Mouse (Mus musculus) G1E (cell line): ENCODE measurements at regions not wholly inside any gene's neighbourhood (a gene's known extent, or its start where the extent isn't known, plus 50 kb on each side); places are given as distances from the start of the nearest gene placed in this dataset.
"Not testable (repeated sequence)": the region's sequence is repeated elsewhere in the genome, so short reads cannot be mapped to it uniquely, and the experiment has no call there.

ENCODE experiments used
- ATAC-seq: 2 replicates; pipeline ENCODE4 v1.8.0; 2016; ENCODE audit warnings: mild to moderate bottlenecking; ENCODE audit not compliant: insufficient number of reproducible peaks, poor library complexity, low FRiP score, severe bottlenecking; ENCODE audit errors: extremely low read depth
- DNase-seq: peaks from one replicate; pipeline ENCODE4 v3.0.0; 2012; ENCODE audit warnings: low spot score
- H3K27me3 ChIP-seq: 2 replicates; pipeline ENCODE4 v1.6.1; 2012; ENCODE audit warnings: mild to moderate bottlenecking, low read length, inconsistent platforms; ENCODE audit not compliant: insufficient read depth
- H3K36me3 ChIP-seq: replicated peaks from 2 replicates; pipeline ENCODE3; 2012; ENCODE audit warnings: mild to moderate bottlenecking, inconsistent platforms
- H3K4me1 ChIP-seq: 2 replicates; pipeline ENCODE4 v1.6.1; 2012; ENCODE audit warnings: low read depth, low read length, inconsistent platforms, mixed read lengths; ENCODE audit not compliant: insufficient read depth
- H3K4me3 ChIP-seq: 2 replicates; pipeline ENCODE4 v1.5.1; 2012; ENCODE audit warnings: low read depth, mild to moderate bottlenecking, inconsistent platforms, low read length, moderate library complexity, mixed read lengths
- H3K9me3 ChIP-seq: replicated peaks from 2 replicates; pipeline ENCODE4 v1.6.1; 2012; ENCODE audit warnings: inconsistent platforms
- CTCF ChIP-seq: IDR thresholded peaks from 2 replicates; pipeline ENCODE4 v1.5.1; 2012; ENCODE audit warnings: low read depth, low read length, inconsistent platforms, mixed read lengths
- GATA1 ChIP-seq: IDR thresholded peaks from 2 replicates; pipeline ENCODE4 v1.6.1; 2012; ENCODE audit warnings: borderline replicate concordance, low read length, inconsistent platforms, mixed read lengths
- GATA2 ChIP-seq: IDR thresholded peaks from 2 replicates; pipeline ENCODE4 v1.6.1; 2012; ENCODE audit warnings: low read depth, low read length, inconsistent platforms, borderline replicate concordance
- POLR2AphosphoS5 ChIP-seq: IDR thresholded peaks from 2 replicates; pipeline ENCODE4 v1.6.1; 2012; ENCODE audit warnings: low read depth, low read length, inconsistent platforms; ENCODE audit not compliant: insufficient replicate concordance
- TAL1 ChIP-seq: conservative IDR thresholded peaks from 2 replicates; pipeline ENCODE4 v1.6.1; 2012; ENCODE audit warnings: low read depth, low read length, inconsistent platforms, mixed read lengths

GRCm38 (mm10) chr6:22490762-22491161 is 134.7 kb upstream of the Fam3c start:
- TF ChIP-seq POLR2AphosphoS5 (no peak), GATA1 (no peak), TAL1 (no peak), CTCF (no peak), GATA2 (no peak)
- Histone ChIP-seq H3K4me3 (no peak overlapping the region), H3K4me1 (peaks cover 59% of the 10 kb centered on the region), H3K27me3 (no peaks in the 10 kb centered on the region), H3K9me3 (no peaks in the 10 kb centered on the region), H3K36me3 (no peaks in the 10 kb centered on the region)
- no peak for ATAC-seq
- no peak for DNase-seq

GRCm38 (mm10) chr6:22487467-22487866 is 131.4 kb upstream of the Fam3c start:
- DNase-seq: no peak
- Histone ChIP-seq H3K9me3 (no peaks in the 10 kb centered on the region), H3K36me3 (no peaks in the 10 kb centered on the region), H3K4me1 (peaks cover 43% of the 10 kb centered on the region), H3K27me3 (no peaks in the 10 kb centered on the region), H3K4me3 (no peak overlapping the region)
- peak; percentile 69 for ATAC-seq
- no peak for TF ChIP-seq GATA2
- TF ChIP-seq GATA1: no peak
- no peak; the same call in 1 of the 2 replicates for TF ChIP-seq TAL1
- no peak for TF ChIP-seq POLR2AphosphoS5
- no peak for TF ChIP-seq CTCF

GRCm38 (mm10) chr6:22485828-22486518 is 129.9 kb upstream of the Fam3c start:
- Histone ChIP-seq H3K4me1 (peaks cover 29% of the 10 kb centered on the region), H3K4me3 (no peak overlapping the region), H3K9me3 (no peaks in the 10 kb centered on the region), H3K36me3 (no peaks in the 10 kb centered on the region), H3K27me3 (no peaks in the 10 kb centered on the region)
- no peak for ATAC-seq
- TF ChIP-seq CTCF: no peak
- no peak for TF ChIP-seq GATA1
- no peak for TF ChIP-seq GATA2
- TF ChIP-seq POLR2AphosphoS5: no peak
- no peak for TF ChIP-seq TAL1
- no peak for DNase-seq

GRCm38 (mm10) chr6:22482257-22482656 is 126.2 kb upstream of the Fam3c start:
- H3K27me3 ChIP-seq, H3K9me3 ChIP-seq, DNase-seq, ATAC-seq, H3K36me3 ChIP-seq, H3K4me1 ChIP-seq, H3K4me3 ChIP-seq: not testable (repeated sequence)

- H3K27me3 ChIP-seq: no peaks in the 10 kb centered on the region
- H3K9me3 ChIP-seq: no peaks in the 10 kb centered on the region
- peaks cover 31% of the 10 kb centered on the region for H3K4me1 ChIP-seq
- TF ChIP-seq POLR2AphosphoS5 (no peak), GATA1 (no peak), TAL1 (peak; percentile 82), GATA2 (no peak)
- no peak overlapping the region; the same call in 1 of the 2 replicates for H3K4me3 ChIP-seq
- ATAC-seq (peak; percentile 95), DNase-seq (peak; percentile 47)
- H3K36me3 ChIP-seq: no peaks in the 10 kb centered on the region
Observed at GRCm38 (mm10) chr6:22474604-22475003, 118.6 kb upstream of the Fam3c start.

- no peaks in the 10 kb centered on the region for H3K9me3 ChIP-seq
- TF ChIP-seq GATA1: no peak
- no peak for TF ChIP-seq GATA2
- TF ChIP-seq POLR2AphosphoS5: no peak
- TF ChIP-seq TAL1: no peak
- no peak for TF ChIP-seq CTCF
- DNase-seq: no peak
- H3K4me1 ChIP-seq: peaks cover 31% of the 10 kb centered on the region
- peak; percentile 55 for ATAC-seq
- no peaks in the 10 kb centered on the region for H3K27me3 ChIP-seq
- no peak overlapping the region; the same call in 1 of the 2 replicates for H3K4me3 ChIP-seq
- H3K36me3 ChIP-seq: no peaks in the 10 kb centered on the region
Observed at GRCm38 (mm10) chr6:22474011-22474410, 118.0 kb upstream of the Fam3c start.

GRCm38 (mm10) chr6:22472400-22472799 is 116.4 kb upstream of the Fam3c start:
- ATAC-seq, H3K27me3 ChIP-seq: not testable (repeated sequence)

More at GRCm38 (mm10) chr6:22472400-22472799, 116.4 kb upstream of the Fam3c start:
- peaks cover 31% of the 10 kb centered on the region for H3K4me1 ChIP-seq
- not testable (repeated sequence) for DNase-seq, H3K4me3 ChIP-seq, H3K9me3 ChIP-seq, H3K36me3 ChIP-seq
